Mouse (Mus musculus): Measurements from ENCODE around the gene Tnks1bp1. TPM values are rescaled to one million over a fixed set of nuclear protein-coding genes. Genes with fewer than 3 reads are reported as not detected.

Gene Tnks1bp1
- 34.0 and 38.7 TPM in 2 replicates for polyA plus RNA-seq (2012; ENCODE audit: low replicate concordance)

DNA sequence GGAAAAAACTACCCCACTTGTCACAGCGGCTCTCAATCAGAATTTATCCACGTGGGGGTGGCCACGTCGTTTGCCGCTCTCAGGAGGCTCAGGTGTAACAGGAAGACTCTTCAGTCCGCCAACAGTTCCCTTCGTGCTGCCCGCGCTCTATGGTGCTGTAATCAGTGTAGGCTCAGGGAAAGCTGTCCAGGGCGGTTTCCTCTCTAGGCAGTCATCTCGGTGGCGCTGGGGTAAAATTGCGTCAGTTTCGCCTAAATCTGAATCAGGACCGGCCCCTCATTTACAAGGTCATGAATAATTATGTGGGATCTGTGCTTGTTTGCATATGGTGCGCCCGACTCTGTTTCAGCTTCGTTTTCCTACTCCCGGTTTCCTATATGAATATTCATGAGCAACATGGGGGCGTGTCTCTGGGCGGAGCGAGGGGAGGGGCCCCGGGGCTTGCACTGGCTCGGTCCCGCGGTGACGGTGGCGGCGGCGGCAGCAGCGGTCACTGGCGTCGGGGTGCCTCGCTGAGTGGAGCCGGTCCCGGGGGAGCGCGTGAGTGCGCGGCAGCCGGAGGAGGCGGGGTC lies at the start of gene Tnks1bp1:
Gene Tnks1bp1, plus strand, starts transcription at position 427 of the 572 bp plus-strand sequence.

DNA sequence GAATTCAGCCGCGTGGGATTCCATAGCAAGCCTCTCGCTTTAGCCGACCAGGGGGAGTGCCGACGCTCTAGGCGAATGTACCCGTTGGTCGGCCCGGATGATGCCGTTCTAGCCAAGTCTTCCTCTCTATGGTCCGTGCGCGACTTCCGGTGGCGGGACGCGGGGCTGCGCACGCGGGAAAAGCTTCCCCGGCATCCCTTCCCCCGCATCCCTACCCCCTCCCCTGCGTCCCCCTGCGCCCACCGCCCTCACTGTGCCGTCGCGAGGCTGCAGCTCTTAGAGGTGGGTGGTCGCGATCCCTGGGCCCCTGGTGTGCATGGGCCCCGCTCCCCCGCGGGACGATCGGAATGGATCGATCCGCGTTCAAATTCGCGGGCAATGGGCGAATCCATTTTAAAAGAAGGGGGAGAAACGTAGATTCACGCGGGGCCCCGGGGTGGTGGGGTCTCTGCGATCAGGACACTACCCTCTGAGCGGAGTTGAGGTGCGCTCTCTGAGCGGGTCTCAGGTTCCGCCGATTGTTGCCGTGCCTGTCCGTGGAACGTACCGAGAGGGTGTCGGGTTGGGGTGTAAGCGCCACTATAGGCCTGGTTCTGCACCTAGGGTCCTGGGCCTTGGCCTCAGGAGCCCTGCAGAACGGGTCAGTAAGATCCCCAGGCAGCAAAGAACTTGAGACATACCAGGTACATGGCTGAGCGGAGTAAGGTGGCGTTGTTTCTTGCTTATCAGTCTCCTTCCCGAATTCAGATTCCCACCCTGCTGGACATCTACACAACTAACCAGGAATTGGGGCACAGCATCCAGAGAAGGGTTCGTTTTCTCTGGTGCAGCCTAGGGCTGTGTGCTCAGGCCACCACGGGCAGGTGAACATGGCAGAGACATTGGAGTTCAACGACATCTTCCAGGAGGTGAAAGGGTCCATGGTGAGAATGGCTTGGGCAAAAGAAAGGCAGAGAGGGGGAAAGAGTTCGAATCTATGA lies 10.5 kb upstream of the Tnks1bp1 start, which contains the start of the genes Ssrp1 and P2rx3:
Gene Ssrp1, plus strand, starts transcription at position 188 of the 980 bp plus-strand sequence.
Gene P2rx3, minus strand, starts transcription at position 416 of the 980 bp plus-strand sequence.

Other genes with a start within 250 kb of the Tnks1bp1 start
- 3.8 and 40.4 TPM in 2 replicates for gene Ube2l6, start 249.2 kb upstream of the Tnks1bp1 start, polyA plus RNA-seq (2012; ENCODE audit: low replicate concordance)
- gene Smtnl1, start 225.4 kb upstream of the Tnks1bp1 start, polyA plus RNA-seq (2012; ENCODE audit: low replicate concordance) = not detected in 2 replicates
- gene Timm10, start 221.0 kb upstream of the Tnks1bp1 start, polyA plus RNA-seq (2012; ENCODE audit: low replicate concordance) = 0.77 and 11.3 TPM in 2 replicates
- gene Slc43a1, start 209.2 kb upstream of the Tnks1bp1 start, polyA plus RNA-seq (2012; ENCODE audit: low replicate concordance) = 0.89 and 21.1 TPM in 2 replicates
- gene Rtn4rl2, start 161.3 kb upstream of the Tnks1bp1 start, polyA plus RNA-seq (2012; ENCODE audit: low replicate concordance) = 0.39 and 1.8 TPM in 2 replicates
- gene Slc43a3, start 111.4 kb upstream of the Tnks1bp1 start, polyA plus RNA-seq (2012; ENCODE audit: low replicate concordance) = 2.8 and 7.7 TPM in 2 replicates
- gene Prg2, start 67.6 kb upstream of the Tnks1bp1 start, polyA plus RNA-seq (2012; ENCODE audit: low replicate concordance) = 1.1 and 1.2 TPM in 2 replicates
- 0.98 and 1.2 TPM in 2 replicates for gene Prg3, start 59.8 kb upstream of the Tnks1bp1 start, polyA plus RNA-seq (2012; ENCODE audit: low replicate concordance)
- 36.7 and 66.3 TPM in 2 replicates for gene Ssrp1, start 10.8 kb upstream of the Tnks1bp1 start, polyA plus RNA-seq (2012; ENCODE audit: low replicate concordance)
- 0.08 TPM in 1 of 2 replicates, not detected in the other for gene P2rx3, start 10.6 kb upstream of the Tnks1bp1 start, polyA plus RNA-seq (2012; ENCODE audit: low replicate concordance)
- gene Aplnr, start 88.2 kb downstream of the Tnks1bp1 start, polyA plus RNA-seq (2012; ENCODE audit: low replicate concordance) = 0.03 and 0.21 TPM in 2 replicates
- 0.04 TPM in 1 of 2 replicates, not detected in the other for gene Lrrc55, start 149.2 kb downstream of the Tnks1bp1 start, polyA plus RNA-seq (2012; ENCODE audit: low replicate concordance)